Mouse (Mus musculus): Measurements from ENCODE around the gene Hist2h2be.

- TF ChIP-seq CTCF (IDR thresholded peaks at IDR 0.05; ENCODE audit: low read depth, low read length) (no peak), GATA1 (IDR thresholded peaks at IDR 0.05; ENCODE audit: borderline replicate concordance, low read length) (no peak)
Observed at GRCm38 (mm10) chr3:96247356-96248140, 26.6 kb downstream of the Hist2h2be start.

Data from G1E (cell line).